Mouse (Mus musculus) cerebellum, adult 2 months (tissue): Measurements from ENCODE around the gene Pbld1.

Source experiments
- CTCF ChIP-seq: fragments of 200-500 bp; IDR thresholded peaks from 2 replicates; pipeline ENCODE4 v1.5.1; 2011; ENCODE audit warnings: low read depth, mild to moderate bottlenecking, control low read depth, low read length, moderate library complexity, borderline replicate concordance; ENCODE audit not compliant: insufficient read depth
- POLR2A ChIP-seq: fragments of 200-500 bp; IDR thresholded peaks from 2 replicates; pipeline ENCODE4 v1.6.1; 2011; ENCODE audit warnings: low read length, control low read depth, borderline replicate concordance; ENCODE audit not compliant: insufficient read depth

DNA sequence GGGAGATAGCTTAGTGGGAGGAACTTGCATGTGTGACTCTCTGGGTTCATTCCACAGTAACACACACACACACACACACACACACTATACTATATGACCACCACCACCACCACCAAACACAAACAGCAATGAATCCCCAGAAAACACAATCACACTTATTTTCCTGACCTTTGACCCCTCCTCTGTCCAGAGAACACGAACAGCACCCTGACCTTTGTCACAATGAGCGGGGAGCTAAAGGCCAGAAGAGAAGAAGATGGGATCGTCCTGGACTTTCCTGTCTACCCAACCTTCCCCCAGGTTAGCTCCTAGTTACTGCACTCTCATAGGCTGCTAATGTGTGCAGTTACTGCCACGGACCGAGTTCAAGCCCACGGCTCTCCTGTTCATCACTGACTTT, 8.0 kb upstream of the Pbld1 start:
- TF ChIP-seq POLR2A (no peak), CTCF (no peak)
